Mouse (Mus musculus) midbrain, embryonic 12.5 days (tissue): ENCODE results near the gene Ccdc84. TPM values are rescaled to one million over a fixed set of nuclear protein-coding genes. Genes with fewer than 3 reads are reported as not detected.

Experiments
- ATAC-seq: fragments of 200-750 bp; cut with Nextera tagmentation; 2 replicates; pipeline ENCODE4 v1.8.0; 2017; ENCODE audit warnings: low read depth, moderate TSS enrichment, moderate library complexity; ENCODE audit not compliant: low FRiP score
- H3K27ac ChIP-seq: fragments of 300-500 bp; sonication (generic); replicated peaks from 2 replicates; pipeline ENCODE4 v1.5.1; 2016; ENCODE audit warnings: mild to moderate bottlenecking
- H3K27me3 ChIP-seq: fragments of 300-500 bp; sonication (generic); 2 replicates; pipeline ENCODE4 v1.6.1; 2016; ENCODE audit warnings: mild to moderate bottlenecking
- H3K36me3 ChIP-seq: fragments of 300-500 bp; sonication (generic); 2 replicates; pipeline ENCODE4 v1.6.1; 2016
- H3K4me1 ChIP-seq: fragments of 300-500 bp; sonication (generic); 2 replicates; pipeline ENCODE4 v1.6.1; 2016
- H3K4me2 ChIP-seq: fragments of 300-500 bp; sonication (generic); replicated peaks from 2 replicates; pipeline ENCODE4 v1.6.1; 2016; ENCODE audit warnings: mild to moderate bottlenecking, moderate library complexity
- H3K4me3 ChIP-seq: fragments of 300-500 bp; sonication (generic); 2 replicates; pipeline ENCODE4 v1.5.1; 2016; ENCODE audit warnings: mild to moderate bottlenecking
- H3K9ac ChIP-seq: fragments of 300-500 bp; sonication (generic); replicated peaks from 2 replicates; pipeline ENCODE4 v1.6.1; 2016; ENCODE audit warnings: mild to moderate bottlenecking, moderate library complexity
- H3K9me3 ChIP-seq: fragments of 300-500 bp; sonication (generic); 2 replicates; pipeline ENCODE4 v1.6.1; 2016; ENCODE audit warnings: mild to moderate bottlenecking
- whole genome bisulfite sequencing: fragments of 180-500 bp; shearing (Covaris S2); methylation state at CpG from one replicate; pipeline ENCODE4 v1.1.7; 2016; 5-methylcytosine and 5-hydroxymethylcytosine counted together
- polyA plus RNA-seq: library from polyadenylated mRNA; unstranded; fragments of >200 nt; fragmentation: Nextera tagmentation; extraction: Ambion mirVana; gene quantifications from 2 replicates; pipeline ENCODE4 v1.2.1, GENCODE M21; 2016

Ccdc84 gene
- polyA plus RNA-seq, 1 experiment from 2014 or later = 31.9 TPM

GRCm38 (mm10) chr9:44405011-44405410 is 13.4 kb downstream of the Ccdc84 start:
- H3K36me3 ChIP-seq = peaks cover 68% of the 10 kb centered on the region
- H3K27me3 ChIP-seq = no peaks in the 10 kb centered on the region
- no peak for ATAC-seq
- peaks cover 20% of the 10 kb centered on the region for H3K4me1 ChIP-seq
- no peaks in the 10 kb centered on the region for H3K9me3 ChIP-seq
- 91% methylated on average over 3 of the region's 3 CpGs for WGBS
- H3K9ac ChIP-seq = no peak overlapping the region
- H3K27ac ChIP-seq = no peak overlapping the region
- H3K4me3 ChIP-seq = no peak overlapping the region
- no peak overlapping the region for H3K4me2 ChIP-seq

DNA sequence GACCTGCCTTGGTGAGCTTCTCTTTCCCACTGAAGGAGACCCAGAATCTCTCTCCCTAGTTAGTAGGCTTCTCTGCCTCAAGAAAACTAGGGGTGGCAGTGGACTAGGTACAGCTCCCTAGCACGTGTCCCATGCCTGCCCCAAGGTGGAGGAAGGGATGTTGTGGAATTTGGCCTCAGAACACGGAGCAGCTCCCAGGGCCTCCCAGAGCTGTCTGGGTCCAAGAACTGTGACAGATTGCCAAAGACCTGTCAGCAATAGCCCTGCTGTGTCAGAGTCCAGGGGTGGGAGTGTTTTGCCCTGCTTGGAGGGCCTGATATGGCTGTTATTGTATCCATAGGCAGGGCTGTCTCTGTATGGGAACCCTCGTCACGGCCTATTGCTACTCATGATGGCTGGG is 17.3 kb downstream of the Ccdc84 start:
- Histone ChIP-seq H3K27ac (no peak overlapping the region), H3K9ac (no peak overlapping the region), H3K4me3 (no peak overlapping the region), H3K36me3 (peaks cover 55% of the 10 kb centered on the region), H3K9me3 (no peaks in the 10 kb centered on the region), H3K4me1 (peaks cover 29% of the 10 kb centered on the region), H3K4me2 (no peak overlapping the region), H3K27me3 (peaks cover 10% of the 10 kb centered on the region)
- 89% methylated on average over 4 of the region's 4 CpGs for WGBS
- ATAC-seq = no peak

DNA sequence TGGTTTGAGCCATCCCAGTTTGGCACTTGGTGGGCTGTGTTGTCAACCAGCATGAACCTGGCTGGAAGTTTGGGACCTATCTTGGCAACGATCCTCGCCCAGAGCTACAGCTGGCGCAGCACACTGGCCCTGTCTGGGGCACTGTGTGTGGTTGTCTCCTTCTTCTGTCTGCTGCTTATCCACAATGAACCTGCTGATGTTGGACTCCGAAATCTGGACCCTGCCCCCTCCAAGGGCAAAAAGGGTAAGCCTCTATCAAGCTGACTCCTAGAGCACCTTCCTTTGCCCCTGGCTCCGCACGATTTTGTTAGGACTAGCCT is 18.6 kb downstream of the Ccdc84 start:
- no peak overlapping the region for H3K9ac ChIP-seq
- peaks cover 45% of the 10 kb centered on the region for H3K36me3 ChIP-seq
- H3K27ac ChIP-seq = no peak overlapping the region
- H3K4me3 ChIP-seq = no peak overlapping the region
- ATAC-seq = no peak
- H3K4me2 ChIP-seq = no peak overlapping the region
- no peaks in the 10 kb centered on the region for H3K9me3 ChIP-seq
- H3K4me1 ChIP-seq = peaks cover 21% of the 10 kb centered on the region
- peaks cover 10% of the 10 kb centered on the region for H3K27me3 ChIP-seq
- 93% methylated on average over 6 of the region's 6 CpGs for WGBS

DNA sequence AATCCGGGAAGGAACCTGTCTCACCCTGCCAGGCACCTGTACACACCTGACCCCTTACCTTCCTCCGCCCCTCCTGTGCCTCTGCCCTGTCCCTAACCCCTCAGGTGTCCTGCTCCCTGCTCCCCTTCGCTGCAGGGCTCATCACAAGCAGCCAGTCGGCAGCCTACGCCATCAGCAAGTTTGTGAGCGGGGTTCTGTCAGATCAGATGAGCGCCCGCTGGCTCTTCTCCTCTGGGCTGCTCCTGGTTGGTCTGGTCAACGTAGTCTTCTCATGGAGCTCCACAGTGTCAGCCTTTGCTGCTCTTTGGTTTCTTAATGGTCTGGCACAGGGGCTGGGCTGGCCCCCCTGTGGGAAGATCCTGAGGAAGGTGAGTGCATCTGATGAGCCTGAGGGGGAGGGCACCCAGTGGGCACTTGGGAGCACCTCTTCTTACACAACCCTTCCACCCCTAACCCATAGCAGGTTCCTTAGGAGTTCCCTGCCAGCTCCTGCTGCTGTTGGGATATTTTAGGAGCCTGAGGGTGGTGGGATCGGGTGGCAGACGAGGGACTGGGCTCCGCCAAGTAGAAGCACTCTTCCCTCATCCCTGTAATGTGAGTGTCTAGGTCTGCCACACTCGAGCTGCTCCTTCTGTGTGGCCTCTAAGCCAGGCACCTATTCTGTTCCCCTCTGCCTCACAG is 19.1 kb downstream of the Ccdc84 start:
- peaks cover 40% of the 10 kb centered on the region for H3K36me3 ChIP-seq
- H3K4me3 ChIP-seq = no peak overlapping the region
- no peaks in the 10 kb centered on the region for H3K9me3 ChIP-seq
- H3K9ac ChIP-seq = no peak overlapping the region
- ATAC-seq = no peak
- 86% methylated on average over 13 of the region's 13 CpGs for WGBS
- H3K27ac ChIP-seq = no peak overlapping the region
- peaks cover 21% of the 10 kb centered on the region for H3K4me1 ChIP-seq
- no peak overlapping the region for H3K4me2 ChIP-seq
- peaks cover 10% of the 10 kb centered on the region for H3K27me3 ChIP-seq

DNA sequence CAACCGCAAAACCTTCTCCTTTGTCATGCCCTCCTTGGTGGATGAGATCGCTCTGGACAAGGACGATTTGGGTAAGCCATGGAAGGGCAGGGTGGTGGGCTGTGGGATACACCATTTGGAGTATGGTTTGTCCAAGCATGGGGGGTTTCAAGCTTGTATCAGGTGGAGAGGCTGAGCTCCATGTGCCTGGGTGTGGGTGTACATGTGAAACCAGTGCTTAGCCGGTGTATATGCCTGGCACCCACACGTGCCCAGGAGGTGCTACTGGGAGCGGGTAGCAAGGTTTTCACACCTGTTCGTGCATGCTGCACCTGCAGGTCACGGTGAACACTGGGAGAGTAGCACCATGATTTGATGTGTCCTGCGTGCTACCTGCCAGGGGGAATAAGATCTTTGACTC is 19.8 kb downstream of the Ccdc84 start:
- H3K36me3 ChIP-seq = peaks cover 33% of the 10 kb centered on the region
- no peak overlapping the region for H3K4me3 ChIP-seq
- peak overlapping the region; percentile 61 for H3K27ac ChIP-seq
- H3K4me1 ChIP-seq = peaks cover 21% of the 10 kb centered on the region
- peak overlapping the region; percentile 92 for H3K4me2 ChIP-seq
- H3K9me3 ChIP-seq = no peaks in the 10 kb centered on the region
- 82% methylated on average over 9 of the region's 9 CpGs for WGBS
- ATAC-seq = no peak
- H3K9ac ChIP-seq = peak overlapping the region; percentile 79
- peaks cover 10% of the 10 kb centered on the region for H3K27me3 ChIP-seq

GRCm38 (mm10) chr9:44398087-44398486 is 20.3 kb downstream of the Ccdc84 start:
- no peak for ATAC-seq
- H3K27ac ChIP-seq = peak overlapping the region; percentile 61

GRCm38 (mm10) chr9:44396684-44397411 is 21.5 kb downstream of the Ccdc84 start, which contains the start of gene Slc37a4:
Gene Slc37a4 (plus strand): TSS chr9:44396852.
- Histone ChIP-seq H3K4me1 (peaks cover 21% of the 10 kb centered on the region), H3K27me3 (peaks cover 10% of the 10 kb centered on the region), H3K36me3 (peaks cover 24% of the 10 kb centered on the region), H3K4me2 (peak within 1 kb of the TSS; percentile 92), H3K9ac (peak within 1 kb of the TSS; percentile 79), H3K4me3 (peak within 1 kb of the TSS; percentile 73), H3K27ac (peak within 1 kb of the TSS; percentile 78), H3K9me3 (no peaks in the 10 kb centered on the region)
- peak; percentile 99 for ATAC-seq
- WGBS = under 1% methylated on average over 42 of the region's 43 CpGs

More at GRCm38 (mm10) chr9:44398087-44398486, 20.3 kb downstream of the Ccdc84 start:
- H3K27me3 ChIP-seq = peaks cover 10% of the 10 kb centered on the region
- H3K9me3 ChIP-seq = no peaks in the 10 kb centered on the region
- peak overlapping the region; percentile 73; the same call in 1 of the 2 replicates for H3K4me3 ChIP-seq
- H3K4me2 ChIP-seq = peak overlapping the region; percentile 92
- 13% methylated on average over 4 of the region's 4 CpGs for WGBS
- peak overlapping the region; percentile 79 for H3K9ac ChIP-seq
- peaks cover 29% of the 10 kb centered on the region for H3K36me3 ChIP-seq
- H3K4me1 ChIP-seq = peaks cover 21% of the 10 kb centered on the region

DNA sequence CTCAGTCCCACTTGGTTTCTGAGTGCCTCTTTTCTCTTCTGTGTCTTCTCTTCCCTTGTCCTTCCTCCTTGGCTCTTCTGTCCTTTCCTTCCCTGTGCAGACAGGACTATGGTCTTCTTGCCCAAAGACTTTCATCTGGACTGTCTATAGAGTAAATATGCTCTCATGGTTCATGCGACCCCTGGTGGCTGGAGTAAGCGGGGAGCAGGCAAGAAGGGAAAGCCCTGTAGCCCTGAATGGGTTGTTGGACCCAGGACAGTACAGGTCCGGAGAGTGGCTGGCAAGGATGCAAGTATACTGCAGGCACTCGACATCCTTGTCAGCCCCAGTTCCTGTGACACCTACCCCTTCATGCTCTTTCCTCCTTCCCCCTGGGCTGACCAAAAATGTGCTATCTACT is 26.9 kb downstream of the Ccdc84 start:
- H3K4me2 ChIP-seq = no peak overlapping the region
- no peak overlapping the region for H3K27ac ChIP-seq
- no peak for ATAC-seq
- H3K36me3 ChIP-seq = peaks cover 58% of the 10 kb centered on the region
- H3K9me3 ChIP-seq = no peaks in the 10 kb centered on the region
- no peak overlapping the region for H3K9ac ChIP-seq
- no peak overlapping the region for H3K4me3 ChIP-seq
- 38% methylated on average over 4 of the region's 4 CpGs for WGBS
- H3K27me3 ChIP-seq = no peaks in the 10 kb centered on the region; the same call in 1 of the 2 replicates
- 0 out of 2 replicates have a peak, but pooled peaks cover 3% of the 10 kb centered on the region for H3K4me1 ChIP-seq

DNA sequence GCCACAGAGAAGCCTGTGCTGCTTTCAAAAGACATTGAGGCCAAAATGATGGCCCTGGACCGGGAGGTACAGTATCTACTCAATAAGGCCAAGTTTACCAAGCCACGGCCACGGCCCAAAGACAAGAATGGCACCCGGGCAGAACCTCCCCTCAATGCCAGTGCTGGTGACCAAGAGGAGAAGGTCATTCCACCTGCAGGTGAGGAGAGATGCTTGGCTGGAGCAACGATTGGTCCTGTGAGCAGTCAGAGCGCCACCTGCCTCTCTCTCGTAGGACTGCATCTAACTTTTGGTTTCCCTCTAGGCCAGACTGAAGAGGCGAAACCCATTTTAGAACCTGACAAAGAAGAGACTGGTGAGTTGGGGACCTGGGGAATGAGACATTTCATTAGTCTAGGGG is 29.1 kb downstream of the Ccdc84 start:
- H3K4me2 ChIP-seq = no peak overlapping the region
- H3K27me3 ChIP-seq = no peaks in the 10 kb centered on the region
- H3K36me3 ChIP-seq = peaks cover 80% of the 10 kb centered on the region
- WGBS = 63% methylated on average over 8 of the region's 8 CpGs
- H3K9me3 ChIP-seq = no peaks in the 10 kb centered on the region
- no peaks in the 10 kb centered on the region for H3K4me1 ChIP-seq
- ATAC-seq = no peak
- H3K27ac ChIP-seq = 0 out of 2 replicates have a peak overlapping the region, but pooled peaks have one; percentile 15
- no peak overlapping the region for H3K9ac ChIP-seq
- no peak overlapping the region for H3K4me3 ChIP-seq

- no peak overlapping the region for H3K4me3 ChIP-seq
- no peak overlapping the region for H3K4me2 ChIP-seq
- H3K27me3 ChIP-seq = no peaks in the 10 kb centered on the region
- no peaks in the 10 kb centered on the region for H3K4me1 ChIP-seq
- ATAC-seq = no peak
- H3K9me3 ChIP-seq = no peaks in the 10 kb centered on the region
- H3K27ac ChIP-seq = no peak overlapping the region
- H3K9ac ChIP-seq = no peak overlapping the region
- peaks cover 95% of the 10 kb centered on the region for H3K36me3 ChIP-seq
- 86% methylated on average over 3 of the region's 3 CpGs for whole genome bisulfite sequencing
Observed at GRCm38 (mm10) chr9:44387221-44387620, 31.1 kb downstream of the Ccdc84 start.

DNA sequence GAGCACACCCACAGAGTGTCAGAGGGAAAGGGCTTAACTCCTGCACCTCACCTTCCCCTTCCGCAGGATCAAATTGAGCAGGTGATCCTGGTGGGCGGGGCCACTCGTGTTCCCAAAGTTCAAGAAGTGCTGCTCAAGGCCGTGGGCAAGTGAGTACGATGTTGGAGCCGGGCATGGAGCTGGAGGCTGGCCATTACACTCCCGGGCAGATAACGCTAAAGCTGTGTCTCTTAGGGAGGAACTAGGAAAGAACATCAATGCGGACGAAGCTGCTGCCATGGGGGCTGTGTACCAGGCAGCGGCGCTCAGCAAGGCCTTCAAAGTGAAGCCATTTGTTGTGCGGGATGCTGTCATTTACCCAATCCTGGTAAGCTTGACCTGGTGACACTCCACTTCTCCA is 33.8 kb downstream of the Ccdc84 start:
- H3K4me1 ChIP-seq = peaks cover 15% of the 10 kb centered on the region
- 95% methylated on average over 13 of the region's 13 CpGs for WGBS
- no peak for ATAC-seq
- H3K27me3 ChIP-seq = no peaks in the 10 kb centered on the region
- no peaks in the 10 kb centered on the region for H3K9me3 ChIP-seq
- H3K9ac ChIP-seq = no peak overlapping the region
- H3K4me3 ChIP-seq = no peak overlapping the region
- H3K27ac ChIP-seq = no peak overlapping the region
- H3K4me2 ChIP-seq = no peak overlapping the region
- H3K36me3 ChIP-seq = peaks cover 89% of the 10 kb centered on the region

- no peaks in the 10 kb centered on the region for H3K27me3 ChIP-seq
- H3K27ac ChIP-seq = peak overlapping the region; percentile 84
- ATAC-seq = peak; percentile 50; the same call in 1 of the 2 replicates
- H3K9me3 ChIP-seq = no peaks in the 10 kb centered on the region
- 8% methylated on average over 15 of the region's 15 CpGs for WGBS
- H3K4me1 ChIP-seq = peaks cover 26% of the 10 kb centered on the region
- peak overlapping the region; percentile 94 for H3K9ac ChIP-seq
- H3K36me3 ChIP-seq = peaks cover 43% of the 10 kb centered on the region
- peak overlapping the region; percentile 91 for H3K4me3 ChIP-seq
- H3K4me2 ChIP-seq = peak overlapping the region; percentile 99
Observed at GRCm38 (mm10) chr9:44379862-44380261, 38.5 kb downstream of the Ccdc84 start.
